Mouse (Mus musculus): ENCODE data around the gene Atp6v0e2. TPM values are rescaled to one million over a fixed set of nuclear protein-coding genes. Genes with fewer than 3 reads are reported as not detected.

Atp6v0e2 gene
- polyA plus RNA-seq, 1 experiment, result 459 TPM

DNA sequence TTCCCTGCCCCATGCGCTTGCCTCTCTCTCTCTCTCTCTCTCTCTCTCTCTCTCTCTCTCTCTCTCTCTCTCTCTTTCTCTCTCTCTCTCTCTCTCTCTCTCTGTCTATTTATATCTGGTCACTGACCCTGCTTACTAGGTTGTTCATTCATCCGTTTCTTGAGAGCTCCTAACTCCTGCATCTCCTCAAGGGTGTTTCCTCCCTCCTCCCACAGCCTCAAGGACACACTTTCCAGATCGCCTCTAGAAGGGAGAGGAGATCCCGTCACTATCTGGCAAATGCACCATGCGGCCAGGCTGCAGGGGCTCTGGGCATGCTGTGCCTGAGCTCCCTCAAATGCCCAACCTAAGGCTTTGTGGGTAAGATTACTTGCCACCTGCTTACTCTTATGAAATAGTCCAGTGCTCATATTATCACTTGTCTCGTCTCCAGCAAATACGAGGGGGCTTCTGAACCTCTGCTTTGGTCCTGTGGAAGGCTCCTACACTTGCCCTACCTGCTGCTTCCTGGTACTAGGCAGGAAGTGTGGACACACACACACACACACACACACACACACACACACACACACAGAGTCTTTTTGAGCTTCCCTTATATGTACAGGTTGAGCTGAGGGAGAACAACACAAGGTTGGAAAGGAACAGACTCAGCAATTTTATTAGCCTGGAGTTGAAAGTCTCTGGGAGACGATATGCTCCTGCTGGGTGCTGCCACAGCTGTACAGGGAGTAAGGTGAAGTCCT is 31.8 kb downstream of the Atp6v0e2 start:
- DNase-seq, result peak; percentile 29 to 34
- no peak for TF ChIP-seq CTCF (IDR thresholded peaks at IDR 0.05; ENCODE audit: borderline replicate concordance, insufficient read depth, low read depth, low read length)
- 38% methylated on average over 8 of the region's 8 CpGs for WGBS
- no peak overlapping the region for H3K4me3 ChIP-seq (replicated peaks; ENCODE audit: insufficient read depth, low read depth, low read length)
- H3K27ac ChIP-seq (ENCODE audit: insufficient read depth, low read length), result peak overlapping the region; percentile 65
- peaks cover 26% of the 10 kb centered on the region for H3K4me1 ChIP-seq (ENCODE audit: control insufficient read depth, insufficient read depth, low read length)
- H3K27me3 ChIP-seq (ENCODE audit: control insufficient read depth, insufficient read depth, low read length), result no peaks in the 10 kb centered on the region

DNA sequence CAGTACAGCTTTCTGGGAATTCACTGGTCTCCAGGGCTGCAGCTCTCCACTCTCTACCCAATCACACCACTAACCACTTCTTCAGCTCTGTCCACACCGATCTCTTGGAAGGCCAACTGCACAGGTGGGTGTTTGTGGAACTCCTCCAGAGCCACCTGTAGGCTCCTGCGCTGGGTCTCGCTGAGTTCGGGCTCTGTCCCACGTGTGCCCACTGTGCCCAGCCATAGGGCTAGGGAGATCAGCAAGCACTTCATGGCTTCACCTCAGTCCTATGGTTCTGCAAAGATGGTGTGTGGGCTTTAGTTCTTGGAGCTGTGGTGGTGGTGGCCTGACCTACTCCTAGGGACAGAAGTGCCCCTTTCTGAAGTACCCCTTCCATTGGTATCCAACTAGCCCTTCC is 34.6 kb downstream of the Atp6v0e2 start:
- Histone ChIP-seq H3K4me3 (replicated peaks; ENCODE audit: insufficient read depth, low read depth, low read length) (no peak overlapping the region), H3K27ac (ENCODE audit: insufficient read depth, low read length) (no peak overlapping the region), H3K27me3 (ENCODE audit: control insufficient read depth, insufficient read depth, low read length) (no peaks in the 10 kb centered on the region), H3K4me1 (ENCODE audit: control insufficient read depth, insufficient read depth, low read length) (peaks cover 20% of the 10 kb centered on the region)
- no peak for DNase-seq
- no peak for TF ChIP-seq POLR2A (IDR thresholded peaks at IDR 0.05; ENCODE audit: borderline replicate concordance, insufficient read depth, low read length)
- TF ChIP-seq CTCF (IDR thresholded peaks at IDR 0.05; ENCODE audit: borderline replicate concordance, insufficient read depth, low read depth, low read length), result no peak
- WGBS, result 83% methylated on average over 5 of the region's 5 CpGs

DNA sequence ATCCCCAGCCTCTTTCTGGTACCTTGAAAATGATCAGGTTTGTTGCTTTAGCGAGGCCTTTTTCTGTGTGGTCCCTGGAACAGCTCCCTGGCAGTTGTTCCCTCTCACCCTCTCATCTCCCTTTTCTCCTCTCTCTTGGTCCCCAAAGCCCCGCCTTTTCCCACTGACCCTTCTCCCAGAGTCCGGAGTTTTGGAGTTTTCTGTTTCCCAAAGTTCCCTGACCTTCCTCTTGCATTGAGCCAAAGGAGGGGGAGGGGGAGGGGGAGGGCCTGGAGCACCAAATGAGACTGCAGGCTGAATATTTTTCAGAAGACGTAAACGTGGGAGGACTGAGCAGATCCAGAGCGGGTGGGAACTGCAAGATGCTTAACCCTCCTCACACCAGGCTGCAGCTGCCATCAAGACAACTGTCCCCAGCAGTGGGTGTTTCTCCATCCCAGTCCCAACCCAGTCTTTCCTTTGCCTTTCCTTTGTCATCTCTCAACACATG is 35.2 kb downstream of the Atp6v0e2 start, which contains the start of gene Rarres2:
Rarres2 (minus strand) TSS at position 218 of the 490 bp plus-strand sequence.
- Histone ChIP-seq H3K4me1 (ENCODE audit: control insufficient read depth, insufficient read depth, low read length) (peaks cover 18% of the 10 kb centered on the region), H3K4me3 (replicated peaks; ENCODE audit: insufficient read depth, low read depth, low read length) (no peak within 1 kb of the TSS), H3K27ac (ENCODE audit: insufficient read depth, low read length) (no peak within 1 kb of the TSS), H3K27me3 (ENCODE audit: control insufficient read depth, insufficient read depth, low read length) (no peaks in the 10 kb centered on the region)
- DNase-seq, result no peak
- TF ChIP-seq CTCF (IDR thresholded peaks at IDR 0.05; ENCODE audit: borderline replicate concordance, insufficient read depth, low read depth, low read length), result no peak
- no peak for TF ChIP-seq POLR2A (IDR thresholded peaks at IDR 0.05; ENCODE audit: borderline replicate concordance, insufficient read depth, low read length)
- 36% methylated on average over 6 of the region's 6 CpGs for WGBS

DNA sequence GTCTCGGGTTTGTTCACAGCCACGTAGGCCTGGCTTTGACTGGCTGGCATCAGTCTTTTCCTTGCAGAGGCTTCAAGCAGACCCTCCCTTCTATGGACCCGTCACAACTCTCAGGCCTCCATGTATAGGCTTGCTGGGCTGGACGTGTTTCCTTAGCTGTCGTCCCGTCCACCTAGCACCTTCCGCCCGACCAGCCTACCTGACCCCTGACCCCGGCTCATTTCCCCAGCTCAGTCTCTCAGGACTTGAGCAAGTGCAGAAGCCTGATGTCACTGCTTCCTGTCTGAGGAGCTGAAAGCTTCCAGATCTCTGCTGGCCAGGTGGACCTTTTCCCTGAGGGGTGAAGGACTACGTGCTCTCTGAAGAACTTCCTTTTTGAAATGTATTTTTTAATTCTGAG is 35.9 kb downstream of the Atp6v0e2 start:
- H3K27ac ChIP-seq (ENCODE audit: insufficient read depth, low read length), result no peak overlapping the region
- H3K4me3 ChIP-seq (replicated peaks; ENCODE audit: insufficient read depth, low read depth, low read length), result no peak overlapping the region
- no peak for DNase-seq
- TF ChIP-seq CTCF (IDR thresholded peaks at IDR 0.05; ENCODE audit: borderline replicate concordance, insufficient read depth, low read depth, low read length) (no peak), POLR2A (IDR thresholded peaks at IDR 0.05; ENCODE audit: borderline replicate concordance, insufficient read depth, low read length) (no peak)
- WGBS, result 77% methylated on average over 10 of the region's 10 CpGs
- H3K4me1 ChIP-seq (ENCODE audit: control insufficient read depth, insufficient read depth, low read length), result peaks cover 12% of the 10 kb centered on the region
- H3K27me3 ChIP-seq (ENCODE audit: control insufficient read depth, insufficient read depth, low read length), result no peaks in the 10 kb centered on the region

DNA sequence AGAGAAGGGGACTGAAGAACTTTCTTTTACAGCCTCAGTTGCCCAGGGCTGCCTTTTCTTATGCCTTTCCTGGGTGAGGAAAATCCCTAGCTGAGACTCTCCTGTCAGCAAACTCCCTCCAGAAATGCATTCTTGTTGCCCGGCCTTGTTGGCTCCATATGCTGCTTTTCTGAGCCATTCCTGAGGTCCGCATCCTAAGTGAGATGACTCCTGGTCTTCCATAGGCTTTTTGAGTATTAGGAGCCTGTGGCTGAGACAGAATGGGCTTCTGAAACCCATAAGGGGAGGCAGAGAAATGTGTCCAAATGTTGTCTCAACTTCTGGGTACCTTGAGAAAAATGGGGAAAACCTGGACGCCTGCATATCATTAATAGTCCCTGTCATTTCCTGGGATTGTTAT is 36.6 kb downstream of the Atp6v0e2 start:
- H3K27ac ChIP-seq (ENCODE audit: insufficient read depth, low read length), result no peak overlapping the region
- peaks cover 6% of the 10 kb centered on the region for H3K4me1 ChIP-seq (ENCODE audit: control insufficient read depth, insufficient read depth, low read length)
- TF ChIP-seq POLR2A (IDR thresholded peaks at IDR 0.05; ENCODE audit: borderline replicate concordance, insufficient read depth, low read length), result no peak
- no peak for TF ChIP-seq CTCF (IDR thresholded peaks at IDR 0.05; ENCODE audit: borderline replicate concordance, insufficient read depth, low read depth, low read length)
- H3K27me3 ChIP-seq (ENCODE audit: control insufficient read depth, insufficient read depth, low read length), result no peaks in the 10 kb centered on the region
- DNase-seq, result no peak
- no peak overlapping the region for H3K4me3 ChIP-seq (replicated peaks; ENCODE audit: insufficient read depth, low read depth, low read length)
- WGBS, result 81% methylated on average over 3 of the region's 3 CpGs

DNA sequence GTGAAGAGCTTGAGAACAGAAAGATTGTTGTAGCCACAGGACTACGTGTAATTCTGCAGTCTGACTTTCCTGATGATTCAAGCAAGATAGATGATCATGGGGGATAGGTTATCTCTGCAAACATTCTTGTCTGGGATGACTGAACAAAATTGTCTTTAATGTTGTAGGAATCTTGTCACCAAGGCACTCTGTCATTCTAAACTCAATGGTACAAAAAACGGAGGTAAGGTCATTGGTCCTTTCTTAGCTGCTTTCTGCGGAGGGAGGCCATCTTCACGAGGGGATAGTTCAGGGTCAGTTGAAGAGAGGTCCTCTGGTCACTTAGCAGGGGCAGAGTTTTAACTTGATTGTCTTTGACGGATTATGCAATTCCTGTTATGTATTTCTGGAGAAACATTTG is 41.3 kb downstream of the Atp6v0e2 start:
- H3K27me3 ChIP-seq (ENCODE audit: control insufficient read depth, insufficient read depth, low read length), result no peaks in the 10 kb centered on the region
- DNase-seq, result no peak
- no peak for TF ChIP-seq CTCF (IDR thresholded peaks at IDR 0.05; ENCODE audit: borderline replicate concordance, insufficient read depth, low read depth, low read length)
- no peak for TF ChIP-seq POLR2A (IDR thresholded peaks at IDR 0.05; ENCODE audit: borderline replicate concordance, insufficient read depth, low read length)
- WGBS, result 71% methylated on average over 5 of the region's 5 CpGs
- no peak overlapping the region for H3K4me3 ChIP-seq (replicated peaks; ENCODE audit: insufficient read depth, low read depth, low read length)
- H3K4me1 ChIP-seq (ENCODE audit: control insufficient read depth, insufficient read depth, low read length), result peaks cover 2% of the 10 kb centered on the region; the same call in 1 of the 2 replicates
- H3K27ac ChIP-seq (ENCODE audit: insufficient read depth, low read length), result no peak overlapping the region

DNA sequence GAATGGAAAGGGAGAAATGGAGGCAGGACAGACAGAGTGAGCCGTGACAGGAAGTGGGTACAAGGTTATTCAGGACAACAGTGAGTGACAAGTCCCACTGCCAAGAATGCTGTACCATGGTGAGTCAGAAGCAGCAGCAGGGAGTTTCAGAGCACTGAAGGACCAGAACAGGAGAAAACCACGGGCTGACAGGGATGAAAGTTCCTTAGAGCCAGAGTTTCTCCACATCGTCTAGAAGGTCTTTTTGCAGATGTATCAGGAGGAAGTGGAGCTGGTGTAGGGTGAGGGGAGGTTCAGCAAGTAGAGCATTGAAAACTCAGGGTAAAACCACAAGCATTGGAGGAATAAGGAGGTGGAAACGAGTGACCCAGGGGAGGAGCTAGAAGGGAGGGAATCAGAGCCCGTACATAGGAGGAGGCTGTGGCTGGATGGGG is 41.8 kb downstream of the Atp6v0e2 start:
- Histone ChIP-seq H3K4me1 (ENCODE audit: control insufficient read depth, insufficient read depth, low read length) (peaks cover 2% of the 10 kb centered on the region; the same call in 1 of the 2 replicates), H3K27ac (ENCODE audit: insufficient read depth, low read length) (peak overlapping the region; percentile 47; the same call in 1 of the 2 replicates), H3K4me3 (replicated peaks; ENCODE audit: insufficient read depth, low read depth, low read length) (no peak overlapping the region), H3K27me3 (ENCODE audit: control insufficient read depth, insufficient read depth, low read length) (no peaks in the 10 kb centered on the region)
- 18% methylated on average over 5 of the region's 5 CpGs for WGBS
- TF ChIP-seq CTCF (IDR thresholded peaks at IDR 0.05; ENCODE audit: borderline replicate concordance, insufficient read depth, low read depth, low read length) (no peak), POLR2A (IDR thresholded peaks at IDR 0.05; ENCODE audit: borderline replicate concordance, insufficient read depth, low read length) (no peak)
- no peak for DNase-seq

DNA sequence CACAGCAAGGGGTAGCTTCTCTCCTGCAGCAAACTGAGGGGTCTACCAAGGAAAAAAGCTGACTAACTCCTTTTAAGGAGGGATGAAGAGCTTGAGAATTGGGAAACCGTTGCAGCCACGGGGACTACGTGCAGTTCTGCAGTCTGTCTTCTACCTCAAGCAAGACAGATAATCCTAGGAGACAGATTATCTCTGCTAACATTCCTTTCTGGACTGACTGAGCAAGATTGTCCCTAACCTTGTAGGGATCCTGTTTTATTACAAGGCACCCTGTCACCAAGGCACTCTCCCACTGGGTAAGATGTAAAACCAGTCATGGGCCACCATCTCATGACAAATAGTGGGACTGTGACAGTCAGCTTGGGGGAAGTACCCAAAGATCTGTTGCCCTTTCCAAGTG is 43.8 kb downstream of the Atp6v0e2 start:
- peaks cover 2% of the 10 kb centered on the region; the same call in 1 of the 2 replicates for H3K4me1 ChIP-seq (ENCODE audit: control insufficient read depth, insufficient read depth, low read length)
- no peak for DNase-seq
- no peak overlapping the region for H3K27ac ChIP-seq (ENCODE audit: insufficient read depth, low read length)
- H3K4me3 ChIP-seq (replicated peaks; ENCODE audit: insufficient read depth, low read depth, low read length), result no peak overlapping the region
- 40% methylated on average over 3 of the region's 3 CpGs for WGBS
- no peak for TF ChIP-seq CTCF (IDR thresholded peaks at IDR 0.05; ENCODE audit: borderline replicate concordance, insufficient read depth, low read depth, low read length)
- H3K27me3 ChIP-seq (ENCODE audit: control insufficient read depth, insufficient read depth, low read length), result no peaks in the 10 kb centered on the region

Measured in cerebellum, adult 2 months (tissue).